Mouse (Mus musculus) MEL (cell line): ENCODE measurements around the gene Sf3b5. TPM values are rescaled to one million over a fixed set of nuclear protein-coding genes. Genes with fewer than 3 reads are reported as not detected.

Experiments
- DNase-seq: peaks from one replicate; pipeline ENCODE4 v3.0.0; 2011; ENCODE audit warnings: low read depth, low spot score
- H3K27ac ChIP-seq: 2 replicates; pipeline ENCODE4 v1.5.1; 2012; ENCODE audit warnings: low read depth, mild to moderate bottlenecking, control low read depth, low read length, moderate library complexity; ENCODE audit not compliant: control insufficient read depth
- H3K27me3 ChIP-seq, 2 experiments: fragments of 150-350 bp in 1 of 2; sonication (generic) in 1 of 2; 2 replicates each; pipeline ENCODE4 v1.6.1; 2012; ENCODE audit warnings: low read length in 2 of 2, mild to moderate bottlenecking in 2 of 2, improper control_type of control experiment in 1 of 2, moderate library complexity in 1 of 2; ENCODE audit not compliant: insufficient read depth in 2 of 2, control insufficient read depth in 1 of 2
- H3K36me3 ChIP-seq, 2 experiments: 2 replicates each; pipeline ENCODE4 v1.6.1; 2012 to 2014; ENCODE audit warnings: low read length in 2 of 2, improper control_type of control experiment in 1 of 2, inconsistent platforms in 1 of 2, mild to moderate bottlenecking in 1 of 2; ENCODE audit not compliant: insufficient read depth in 2 of 2, control insufficient read depth in 1 of 2
- H3K4me1 ChIP-seq, 2 experiments: fragments of 150-350 bp in 1 of 2; sonication (generic) in 1 of 2; 2 replicates each; pipeline ENCODE4 v1.6.1; 2012; ENCODE audit warnings: low read length in 2 of 2, improper control_type of control experiment in 1 of 2, mild to moderate bottlenecking in 1 of 2; ENCODE audit not compliant: insufficient read depth in 2 of 2, control insufficient read depth in 1 of 2
- H3K4me3 ChIP-seq, 2 experiments: fragments of 150-350 bp in 1 of 2; sonication (generic) in 1 of 2; 2 replicates each; pipeline ENCODE4 v1.5.1; 2012; ENCODE audit warnings: low read depth in 2 of 2, low read length in 2 of 2, mild to moderate bottlenecking in 2 of 2, moderate library complexity in 2 of 2, control low read depth in 1 of 2, improper control_type of control experiment in 1 of 2; ENCODE audit not compliant: control insufficient read depth in 1 of 2, insufficient read depth in 1 of 2
- H3K79me2 ChIP-seq: 2 replicates; pipeline ENCODE4 v1.6.1; 2012; ENCODE audit warnings: mild to moderate bottlenecking, low read length, moderate library complexity; ENCODE audit not compliant: control insufficient read depth, poor library complexity, insufficient read depth
- H3K9ac ChIP-seq: 2 replicates; pipeline ENCODE4 v1.6.1; 2012; ENCODE audit warnings: low read depth, mild to moderate bottlenecking, control low read depth, low read length, moderate library complexity; ENCODE audit not compliant: control insufficient read depth, poor library complexity, severe bottlenecking
- H3K9me3 ChIP-seq: fragments of 150-350 bp; sonication (generic); replicated peaks from 2 replicates; pipeline ENCODE4 v1.6.1; 2012; ENCODE audit warnings: mild to moderate bottlenecking, low read length, improper control_type of control experiment, moderate library complexity; ENCODE audit not compliant: insufficient read depth
- CHD2 ChIP-seq: IDR thresholded peaks from 2 replicates; pipeline ENCODE4 v1.6.1; 2011; ENCODE audit warnings: low read length, improper control_type of control experiment
- ELF1 ChIP-seq: IDR thresholded peaks from 2 replicates; pipeline ENCODE4 v1.6.1; 2014; ENCODE audit warnings: low read depth, mild to moderate bottlenecking, inconsistent platforms, low read length, improper control_type of control experiment, moderate library complexity
- EP300 ChIP-seq, 2 experiments: IDR thresholded peaks; 2 replicates each; pipeline ENCODE4 v1.6.1; 2011; ENCODE audit warnings: improper control_type of control experiment in 2 of 2, low read length in 2 of 2, low read depth in 1 of 2, mild to moderate bottlenecking in 1 of 2
- GATA1 ChIP-seq: IDR thresholded peaks from 2 replicates; pipeline ENCODE4 v1.6.1; 2011; ENCODE audit warnings: low read depth, low read length, improper control_type of control experiment
- KAT2A ChIP-seq: conservative IDR thresholded peaks from 2 replicates; pipeline ENCODE4 v1.6.1; 2012; ENCODE audit warnings: low read depth, low read length, improper control_type of control experiment, inconsistent platforms
- MAFK ChIP-seq: IDR thresholded peaks from 2 replicates; pipeline ENCODE4 v1.6.1; 2011; ENCODE audit warnings: low read depth, mild to moderate bottlenecking, low read length, improper control_type of control experiment, borderline replicate concordance
- MEF2A ChIP-seq: IDR thresholded peaks from 2 replicates; pipeline ENCODE4 v1.6.1; 2014; ENCODE audit warnings: low read depth, mild to moderate bottlenecking, inconsistent platforms, low read length, improper control_type of control experiment; ENCODE audit not compliant: poor library complexity, insufficient replicate concordance, severe bottlenecking; ENCODE audit errors: extremely low read depth
- MYC ChIP-seq: IDR thresholded peaks from 2 replicates; pipeline ENCODE4 v1.6.1; 2011; ENCODE audit warnings: low read depth, mild to moderate bottlenecking, low read length, improper control_type of control experiment, moderate library complexity
- NELFE ChIP-seq: IDR thresholded peaks from 2 replicates; pipeline ENCODE4 v1.6.1; 2011; ENCODE audit warnings: low read depth, low read length, improper control_type of control experiment
- NRF1 ChIP-seq: IDR thresholded peaks from 2 replicates; pipeline ENCODE4 v1.6.1; 2014; ENCODE audit warnings: low read depth, mild to moderate bottlenecking, inconsistent platforms, low read length, improper control_type of control experiment, moderate library complexity; ENCODE audit not compliant: poor library complexity, insufficient read depth, severe bottlenecking
- POLR2A ChIP-seq, 2 experiments: IDR thresholded peaks; 2 replicates each; pipeline ENCODE4 v1.6.1; 2011 to 2012; ENCODE audit warnings: low read length in 2 of 2, mild to moderate bottlenecking in 2 of 2, control low read depth in 1 of 2, improper control_type of control experiment in 1 of 2, low read depth in 1 of 2, moderate library complexity in 1 of 2; ENCODE audit not compliant: control insufficient read depth in 1 of 2, insufficient read depth in 1 of 2, poor library complexity in 1 of 2
- POLR2AphosphoS2 ChIP-seq: IDR thresholded peaks from 2 replicates; pipeline ENCODE4 v1.6.1; 2011; ENCODE audit warnings: low read length, improper control_type of control experiment
- POLR2AphosphoS5 ChIP-seq: IDR thresholded peaks from 2 replicates; pipeline ENCODE4 v1.6.1; 2012; ENCODE audit warnings: low read depth, borderline replicate concordance, mild to moderate bottlenecking, inconsistent platforms, low read length, moderate library complexity, mixed read lengths
- RAD21 ChIP-seq: IDR thresholded peaks from 2 replicates; pipeline ENCODE4 v1.6.1; 2011; ENCODE audit warnings: mild to moderate bottlenecking, low read depth, low read length, improper control_type of control experiment
- RCOR1 ChIP-seq: IDR thresholded peaks from 2 replicates; pipeline ENCODE4 v1.6.1; 2012; ENCODE audit warnings: low read depth, mild to moderate bottlenecking, inconsistent platforms, low read length, improper control_type of control experiment
- SIN3A ChIP-seq: IDR thresholded peaks from 2 replicates; pipeline ENCODE4 v1.6.1; 2012; ENCODE audit warnings: low read length, improper control_type of control experiment, inconsistent platforms
- TAL1 ChIP-seq: IDR thresholded peaks from 2 replicates; pipeline ENCODE4 v1.6.1; 2012; ENCODE audit warnings: mild to moderate bottlenecking, inconsistent platforms, low read length, moderate library complexity, mixed read lengths
- TBP ChIP-seq: IDR thresholded peaks from 2 replicates; pipeline ENCODE4 v1.8.0; 2011; ENCODE audit warnings: low read depth, low read length, improper control_type of control experiment
- TCF12 ChIP-seq: IDR thresholded peaks from 2 replicates; pipeline ENCODE4 v1.6.1; 2014; ENCODE audit warnings: low read depth, mild to moderate bottlenecking, inconsistent platforms, low read length, improper control_type of control experiment, moderate library complexity
- UBTF ChIP-seq: IDR thresholded peaks from 2 replicates; pipeline ENCODE4 v1.6.1; 2012; ENCODE audit warnings: low read depth, mild to moderate bottlenecking, inconsistent platforms, low read length, improper control_type of control experiment, moderate library complexity, borderline replicate concordance; ENCODE audit not compliant: insufficient read depth
- ZKSCAN1 ChIP-seq: IDR thresholded peaks from 2 replicates; pipeline ENCODE4 v1.6.1; 2012; ENCODE audit warnings: low read depth, mild to moderate bottlenecking, inconsistent platforms, low read length, improper control_type of control experiment, moderate library complexity
- polyA plus RNA-seq, 2 experiments: library from polyadenylated mRNA; stranded (reverse) in 1 of 2; unstranded in 1 of 2; fragments of >175 nt in 1 of 2; fragments of >200 nt in 1 of 2; gene quantifications; 2 replicates each; pipeline versions ENCODE4 v1.2.1 to v1.2.4; 2012; ENCODE audit warnings: low replicate concordance in 2 of 2, low read depth in 1 of 2; ENCODE audit not compliant: insufficient read length in 2 of 2, insufficient read depth in 1 of 2, missing spikeins in 1 of 2
- total RNA-seq: library from RNA; depleted of rRNA; stranded (reverse); fragments of 300-350 nt; gene quantifications from 2 replicates; pipeline ENCODE4 v1.2.3, GENCODE M21; 2012

Gene Sf3b5
- total and polyA plus RNA-seq, 3 experiments = 16.6 to 57.4 TPM; not detected in 1

- no peak for TF ChIP-seq ZKSCAN1
- TF ChIP-seq RCOR1 = peak; percentile 85
- TF ChIP-seq ELF1 = no peak
- TF ChIP-seq SIN3A = peak; percentile 69
- no peak for TF ChIP-seq KAT2A
- no peak for TF ChIP-seq MEF2A
Measured at GRCm38 (mm10) chr10:13039637-13040174, 34.6 kb downstream of the Sf3b5 start (continued).

GRCm38 (mm10) chr10:13044659-13045058 is 39.5 kb downstream of the Sf3b5 start:
- no peaks in the 10 kb centered on the region for H3K36me3 ChIP-seq
- H3K9ac ChIP-seq = no peak overlapping the region
- TF ChIP-seq POLR2AphosphoS5 (no peak), TCF12 (no peak), RAD21 (no peak), UBTF (no peak), CHD2 (no peak), MYC (no peak), NELFE (no peak), TBP (no peak), TAL1 (no peak), POLR2A (IDR thresholded peaks at IDR 0.05; ENCODE audit: control insufficient read depth in 1 of 2, insufficient read depth in 1 of 2, low read depth in 1 of 2, low read length in 2 of 2, poor library complexity in 1 of 2) (no peak), MAFK (no peak), GATA1 (no peak), POLR2AphosphoS2 (no peak), SIN3A (no peak), NRF1 (no peak), EP300 (IDR thresholded peaks at IDR 0.05; ENCODE audit: low read depth in 1 of 2, low read length in 2 of 2) (no peak)
- DNase-seq = no peak
- H3K9me3 ChIP-seq = no peaks in the 10 kb centered on the region
- no peaks in the 10 kb centered on the region for H3K4me1 ChIP-seq
- H3K27me3 ChIP-seq = peaks cover 0 to 3% of the 10 kb centered on the region in 2 experiments; a peak in 2 of 4 replicates
- no peak overlapping the region for H3K27ac ChIP-seq
- H3K79me2 ChIP-seq = no peaks in the 10 kb centered on the region
- no peak overlapping the region for H3K4me3 ChIP-seq
